Mouse (Mus musculus) heart, embryonic 13.5 days (tissue): ENCODE results near the gene Mybpc1. TPM values are rescaled to one million over a fixed set of nuclear protein-coding genes. Genes with fewer than 3 reads are reported as not detected.
"Not testable (repeated sequence)": the region's sequence is repeated elsewhere in the genome, so short reads cannot be mapped to it uniquely, and the experiment has no call there.

Experiments
- ATAC-seq: fragments of 200-750 bp; cut with Nextera tagmentation; 2 replicates; pipeline ENCODE4 v1.8.0; 2017; ENCODE audit warnings: moderate TSS enrichment; ENCODE audit not compliant: insufficient number of reproducible peaks, low FRiP score, low TSS enrichment; ENCODE audit errors: extremely low read depth
- H3K27ac ChIP-seq: fragments of 300-500 bp; sonication (generic); replicated peaks from 2 replicates; pipeline ENCODE4 v1.5.1; 2015; ENCODE audit warnings: moderate library complexity, mild to moderate bottlenecking, inconsistent platforms
- H3K27me3 ChIP-seq: fragments of 300-500 bp; sonication (generic); replicated peaks from 2 replicates; pipeline ENCODE4 v1.6.1; 2015; ENCODE audit warnings: mild to moderate bottlenecking, inconsistent platforms
- H3K36me3 ChIP-seq: fragments of 300-500 bp; sonication (generic); 2 replicates; pipeline ENCODE4 v1.6.1; 2015; ENCODE audit warnings: mild to moderate bottlenecking, inconsistent platforms
- H3K4me1 ChIP-seq: fragments of 300-500 bp; sonication (generic); 2 replicates; pipeline ENCODE4 v1.6.1; 2015; ENCODE audit warnings: inconsistent platforms
- H3K4me2 ChIP-seq: fragments of 300-500 bp; sonication (generic); 2 replicates; pipeline ENCODE4 v1.6.1; 2015; ENCODE audit warnings: inconsistent platforms, mild to moderate bottlenecking, moderate library complexity
- H3K4me3 ChIP-seq: fragments of 300-500 bp; sonication (generic); 2 replicates; pipeline ENCODE4 v1.5.1; 2015; ENCODE audit warnings: moderate library complexity, mild to moderate bottlenecking, inconsistent platforms
- H3K9ac ChIP-seq: fragments of 300-500 bp; sonication (generic); 2 replicates; pipeline ENCODE4 v1.6.1; 2015; ENCODE audit warnings: inconsistent platforms, mild to moderate bottlenecking, moderate library complexity
- H3K9me3 ChIP-seq: fragments of 300-500 bp; sonication (generic); 2 replicates; pipeline ENCODE4 v1.6.1; 2016; ENCODE audit warnings: inconsistent platforms
- WGBS: fragments of 180-500 bp; shearing (Covaris S2); methylation state at CpG from one replicate; pipeline ENCODE4 v1.1.7; 2015; ENCODE audit warnings: mixed read lengths; 5-methylcytosine and 5-hydroxymethylcytosine counted together
- polyA plus RNA-seq: library from polyadenylated mRNA; unstranded; fragments of >200 nt; fragmentation: Nextera tagmentation; extraction: Ambion mirVana; gene quantifications from 2 replicates; pipeline ENCODE4 v1.2.1, GENCODE M21; 2015

Mybpc1 gene
- polyA plus RNA-seq, 1 experiment from 2014 or later, result 2.0 TPM

GRCm38 (mm10) chr10:88492658-88493057 lies 112.3 kb downstream of the Mybpc1 start:
- ATAC-seq, result no peak
- Histone ChIP-seq H3K36me3 (0 out of 2 replicates have a peak, but pooled peaks cover 2% of the 10 kb centered on the region), H3K4me1 (no peaks in the 10 kb centered on the region), H3K9ac (no peak overlapping the region), H3K4me2 (no peak overlapping the region), H3K27ac (no peak overlapping the region), H3K27me3 (no peaks in the 10 kb centered on the region), H3K9me3 (no peaks in the 10 kb centered on the region), H3K4me3 (no peak overlapping the region)
- WGBS, result 75% methylated on average over 8 of the region's 8 CpGs

- no peaks in the 10 kb centered on the region for H3K9me3 ChIP-seq
- H3K4me1 ChIP-seq, result no peaks in the 10 kb centered on the region
- whole genome bisulfite sequencing, result 62% methylated on average over 7 of the region's 7 CpGs
- H3K4me3 ChIP-seq, result no peak overlapping the region
- no peaks in the 10 kb centered on the region for H3K27me3 ChIP-seq
- no peak overlapping the region for H3K9ac ChIP-seq
- H3K4me2 ChIP-seq, result no peak overlapping the region
- H3K27ac ChIP-seq, result no peak overlapping the region
- H3K36me3 ChIP-seq, result 0 out of 2 replicates have a peak, but pooled peaks cover 2% of the 10 kb centered on the region
- no peak; the same call in 1 of the 2 replicates for ATAC-seq
Observed at GRCm38 (mm10) chr10:88491632-88492031, 113.3 kb downstream of the Mybpc1 start.

GRCm38 (mm10) chr10:88488629-88489028 lies 116.3 kb downstream of the Mybpc1 start:
- H3K4me1 ChIP-seq, result no peaks in the 10 kb centered on the region
- H3K4me3 ChIP-seq, result no peak overlapping the region
- H3K36me3 ChIP-seq, result peaks cover 18% of the 10 kb centered on the region
- ATAC-seq, result no peak
- no peaks in the 10 kb centered on the region for H3K9me3 ChIP-seq
- H3K27ac ChIP-seq, result no peak overlapping the region
- H3K27me3 ChIP-seq, result no peaks in the 10 kb centered on the region
- WGBS, result 83% methylated on average over 5 of the region's 5 CpGs
- H3K9ac ChIP-seq, result no peak overlapping the region
- no peak overlapping the region for H3K4me2 ChIP-seq

- peaks cover 16% of the 10 kb centered on the region for H3K36me3 ChIP-seq
- not testable (repeated sequence) for H3K27ac ChIP-seq, H3K4me1 ChIP-seq, H3K4me2 ChIP-seq, H3K9ac ChIP-seq, ATAC-seq, H3K9me3 ChIP-seq, H3K27me3 ChIP-seq, H3K4me3 ChIP-seq
- 83% methylated on average over 10 of the region's 10 CpGs for WGBS
Observed at GRCm38 (mm10) chr10:88482866-88483265, 122.1 kb downstream of the Mybpc1 start.

Other genes with a start within 250 kb of the Mybpc1 start
- gene Dram1, start 226.1 kb downstream of the Mybpc1 start, polyA plus RNA-seq, result 1.2 and 1.4 TPM in 2 replicates
- 5.9 and 6.8 TPM in 2 replicates for gene Gnptab, start 226.0 kb downstream of the Mybpc1 start, polyA plus RNA-seq
- 0.31 and 0.36 TPM in 2 replicates for gene Sycp3, start 145.6 kb downstream of the Mybpc1 start, polyA plus RNA-seq
- gene Chpt1, start 101.1 kb downstream of the Mybpc1 start, polyA plus RNA-seq, result 14.2 and 22.7 TPM in 2 replicates
- gene Spic, start 79.9 kb upstream of the Mybpc1 start, polyA plus RNA-seq, result 0.08 and 0.42 TPM in 2 replicates
- gene Arl1, start 125.7 kb upstream of the Mybpc1 start, polyA plus RNA-seq, result 145 TPM in 2 replicates
- gene Utp20, start 221.7 kb upstream of the Mybpc1 start, polyA plus RNA-seq, result 8.9 and 9.9 TPM in 2 replicates